Mouse (Mus musculus) heart, embryonic 11.5 days (tissue): ENCODE measurements at regions not wholly inside any gene's neighbourhood (a gene's known extent, or its start where the extent isn't known, plus 50 kb on each side); places are given as distances from the start of the nearest gene placed in this dataset.

Source experiments
- ATAC-seq: fragments of 200-750 bp; cut with Nextera tagmentation; replicated peaks from 2 replicates; pipeline ENCODE4 v1.8.0; 2017; ENCODE audit warnings: moderate library complexity; ENCODE audit not compliant: insufficient number of reproducible peaks, low FRiP score, low TSS enrichment
- H3K27ac ChIP-seq: fragments of 300-500 bp; sonication (generic); 2 replicates; pipeline ENCODE4 v1.5.1; 2014; ENCODE audit warnings: mild to moderate bottlenecking, low read depth, low read length
- H3K27me3 ChIP-seq: fragments of 300-500 bp; sonication (generic); 2 replicates; pipeline ENCODE4 v1.6.1; 2014; ENCODE audit warnings: mild to moderate bottlenecking, low read length, mixed read lengths; ENCODE audit not compliant: control insufficient read depth, insufficient read depth
- H3K36me3 ChIP-seq: fragments of 300-500 bp; sonication (generic); 2 replicates; pipeline ENCODE4 v1.6.1; 2014; ENCODE audit warnings: mild to moderate bottlenecking, low read length, moderate library complexity, mixed read lengths; ENCODE audit not compliant: control insufficient read depth, insufficient read depth
- H3K4me1 ChIP-seq: fragments of 300-500 bp; sonication (generic); 2 replicates; pipeline ENCODE4 v1.6.1; 2014; ENCODE audit warnings: low read length; ENCODE audit not compliant: control insufficient read depth, insufficient read depth
- H3K4me2 ChIP-seq: fragments of 300-500 bp; sonication (generic); 2 replicates; pipeline ENCODE4 v1.6.1; 2014; ENCODE audit warnings: mild to moderate bottlenecking, moderate library complexity
- H3K4me3 ChIP-seq: fragments of 300-500 bp; sonication (generic); 2 replicates; pipeline ENCODE4 v1.5.1; 2014; ENCODE audit warnings: low read depth, low read length
- H3K9ac ChIP-seq: fragments of 300-500 bp; sonication (generic); 2 replicates; pipeline ENCODE4 v1.6.1; 2014; ENCODE audit warnings: mild to moderate bottlenecking, low read depth, low read length, moderate library complexity
- H3K9me3 ChIP-seq: fragments of 300-500 bp; sonication (generic); replicated peaks from 2 replicates; pipeline ENCODE4 v1.6.1; 2016; ENCODE audit warnings: low read length; ENCODE audit not compliant: control insufficient read depth
- WGBS: fragments of 180-500 bp; shearing (Covaris S2); extraction: QIAGEN DNeasy Blood & Tissue Kit; methylation state at CpG from one replicate; pipeline ENCODE4 v1.1.7; 2014; ENCODE audit not compliant: insufficient replicate concordance; 5-methylcytosine and 5-hydroxymethylcytosine counted together

- H3K4me2 ChIP-seq, result no peak overlapping the region
- no peak for ATAC-seq
- H3K4me1 ChIP-seq, result no peaks in the 10 kb centered on the region
- 54% methylated on average over 3 of the region's 3 CpGs for WGBS
- H3K27ac ChIP-seq, result no peak overlapping the region
- H3K36me3 ChIP-seq, result no peaks in the 10 kb centered on the region
- H3K9ac ChIP-seq, result no peak overlapping the region
- no peak overlapping the region for H3K4me3 ChIP-seq
- no peaks in the 10 kb centered on the region for H3K9me3 ChIP-seq
- no peaks in the 10 kb centered on the region for H3K27me3 ChIP-seq
Measured at GRCm38 (mm10) chr8:89755951-89756350, 592.2 kb downstream of the Tox3 start.

- Histone ChIP-seq H3K4me1 (no peaks in the 10 kb centered on the region), H3K4me2 (no peak overlapping the region), H3K27me3 (no peaks in the 10 kb centered on the region), H3K4me3 (no peak overlapping the region), H3K9ac (no peak overlapping the region), H3K36me3 (no peaks in the 10 kb centered on the region), H3K9me3 (no peaks in the 10 kb centered on the region), H3K27ac (no peak overlapping the region)
- ATAC-seq, result no peak
- 81% methylated on average over 3 of the region's 3 CpGs for WGBS
Measured at GRCm38 (mm10) chr8:89751201-89751600, 596.9 kb downstream of the Tox3 start.

GRCm38 (mm10) chr8:89747726-89748125 is 600.4 kb downstream of the Tox3 start:
- no peak overlapping the region for H3K4me2 ChIP-seq
- no peak for ATAC-seq

GRCm38 (mm10) chr8:89744267-89745028 is 603.7 kb downstream of the Tox3 start:
- WGBS, result 73% methylated on average over 11 of the region's 11 CpGs
- Histone ChIP-seq H3K4me1 (no peaks in the 10 kb centered on the region), H3K27me3 (no peaks in the 10 kb centered on the region), H3K4me3 (no peak overlapping the region), H3K36me3 (no peaks in the 10 kb centered on the region), H3K9me3 (no peaks in the 10 kb centered on the region), H3K9ac (no peak overlapping the region), H3K4me2 (no peak overlapping the region), H3K27ac (no peak overlapping the region)
- ATAC-seq, result no peak

More at GRCm38 (mm10) chr8:89747726-89748125, 600.4 kb downstream of the Tox3 start:
- Histone ChIP-seq H3K27ac (no peak overlapping the region), H3K9me3 (no peaks in the 10 kb centered on the region), H3K36me3 (no peaks in the 10 kb centered on the region), H3K9ac (no peak overlapping the region), H3K4me1 (no peaks in the 10 kb centered on the region), H3K4me3 (no peak overlapping the region), H3K27me3 (no peaks in the 10 kb centered on the region)
- 68% methylated on average over 4 of the region's 4 CpGs for WGBS

- Histone ChIP-seq H3K36me3 (no peaks in the 10 kb centered on the region), H3K27me3 (no peaks in the 10 kb centered on the region), H3K27ac (no peak overlapping the region), H3K4me2 (no peak overlapping the region), H3K9me3 (no peaks in the 10 kb centered on the region), H3K9ac (no peak overlapping the region), H3K4me3 (no peak overlapping the region), H3K4me1 (no peaks in the 10 kb centered on the region)
- ATAC-seq, result no peak
- WGBS, result 90% methylated on average over 3 of the region's 3 CpGs
Measured at GRCm38 (mm10) chr8:89738657-89739056, 609.5 kb downstream of the Tox3 start.

- no peak overlapping the region for H3K4me2 ChIP-seq
- no peaks in the 10 kb centered on the region for H3K4me1 ChIP-seq
- no peaks in the 10 kb centered on the region for H3K27me3 ChIP-seq
- no peaks in the 10 kb centered on the region for H3K36me3 ChIP-seq
- ATAC-seq, result no peak
- no peak overlapping the region for H3K9ac ChIP-seq
- H3K9me3 ChIP-seq, result no peaks in the 10 kb centered on the region
- no peak overlapping the region for H3K27ac ChIP-seq
- WGBS, result 81% methylated on average over 1 of the region's 1 CpGs
- no peak overlapping the region for H3K4me3 ChIP-seq
Measured at GRCm38 (mm10) chr8:89737636-89738035, 610.5 kb downstream of the Tox3 start.

- no peak for ATAC-seq
- no peaks in the 10 kb centered on the region for H3K4me1 ChIP-seq
- H3K27ac ChIP-seq, result no peak overlapping the region
- H3K27me3 ChIP-seq, result no peaks in the 10 kb centered on the region
- no peaks in the 10 kb centered on the region for H3K36me3 ChIP-seq
- WGBS, result 77% methylated on average over 6 of the region's 6 CpGs
- H3K4me2 ChIP-seq, result no peak overlapping the region
- no peak overlapping the region for H3K9ac ChIP-seq
- H3K9me3 ChIP-seq, result no peaks in the 10 kb centered on the region
- no peak overlapping the region for H3K4me3 ChIP-seq
Measured at GRCm38 (mm10) chr8:89727252-89727651, 620.9 kb downstream of the Tox3 start.

- ATAC-seq, result no peak
- Histone ChIP-seq H3K9me3 (no peaks in the 10 kb centered on the region), H3K27ac (no peak overlapping the region), H3K9ac (no peak overlapping the region), H3K4me1 (no peaks in the 10 kb centered on the region), H3K4me2 (no peak overlapping the region), H3K36me3 (no peaks in the 10 kb centered on the region), H3K4me3 (no peak overlapping the region), H3K27me3 (no peaks in the 10 kb centered on the region)
- 78% methylated on average over 5 of the region's 5 CpGs for WGBS
Measured at GRCm38 (mm10) chr8:89721684-89722305, 626.3 kb downstream of the Tox3 start.

GRCm38 (mm10) chr8:89713880-89714279 is 634.3 kb downstream of the Tox3 start:
- Histone ChIP-seq H3K9me3 (no peaks in the 10 kb centered on the region), H3K4me2 (no peak overlapping the region), H3K4me1 (no peaks in the 10 kb centered on the region)

More at GRCm38 (mm10) chr8:89713880-89714279, 634.3 kb downstream of the Tox3 start:
- no peak for ATAC-seq
- H3K27ac ChIP-seq, result no peak overlapping the region
- H3K27me3 ChIP-seq, result no peaks in the 10 kb centered on the region
- WGBS, result 55% methylated on average over 6 of the region's 6 CpGs
- H3K9ac ChIP-seq, result no peak overlapping the region
- no peaks in the 10 kb centered on the region for H3K36me3 ChIP-seq
- no peak overlapping the region for H3K4me3 ChIP-seq
